Mouse (Mus musculus) T-cell, adult 2 months (primary cell): ENCODE results near the gene Mcoln1.

ENCODE experiments used
- DNase-seq: peaks from one replicate; pipeline ENCODE4 v3.0.0; 2022; ENCODE audit warnings: low spot score

Mcoln1 gene

DNA sequence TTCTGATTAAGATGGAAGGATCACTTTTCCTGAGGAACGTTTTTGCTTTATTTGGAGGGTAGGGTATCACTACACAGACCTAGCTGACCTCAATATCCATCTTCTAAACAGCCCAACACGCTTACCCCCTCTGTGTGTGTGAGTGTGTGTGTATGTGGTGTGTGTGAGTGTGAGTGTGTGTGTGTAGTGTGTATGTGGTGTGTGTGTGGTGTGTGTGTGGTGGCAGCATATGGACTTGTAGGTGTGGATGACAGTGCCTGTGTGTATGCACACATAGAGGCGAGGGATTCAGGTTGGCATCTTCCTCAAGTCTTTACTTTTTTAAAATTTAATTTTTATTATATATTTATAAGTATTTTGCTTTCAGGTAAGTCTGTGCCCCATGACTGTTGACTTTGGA, 1.7 kb upstream of the Mcoln1 start:
- no peak for DNase-seq

DNA sequence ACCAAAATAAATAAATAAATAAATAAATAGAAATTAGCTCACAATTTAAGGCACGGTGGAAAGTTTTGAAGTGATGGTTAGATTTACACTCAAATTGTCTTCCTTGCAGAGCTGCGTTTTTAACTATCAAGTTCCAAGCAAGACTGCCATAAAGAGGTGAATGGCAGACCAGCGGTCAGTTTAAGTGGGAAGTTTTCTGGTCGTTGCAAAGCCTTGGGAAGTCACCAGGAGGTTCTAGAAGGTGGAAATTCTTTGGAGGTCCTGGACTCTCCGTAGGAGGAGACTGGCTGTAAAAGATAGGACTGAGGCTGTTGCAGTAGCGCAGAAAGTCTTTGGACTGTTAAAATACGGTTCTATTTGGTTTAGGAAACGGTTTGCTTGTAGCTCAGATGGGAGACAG, 506 bp upstream of the Mcoln1 start:
- no peak for DNase-seq

DNA sequence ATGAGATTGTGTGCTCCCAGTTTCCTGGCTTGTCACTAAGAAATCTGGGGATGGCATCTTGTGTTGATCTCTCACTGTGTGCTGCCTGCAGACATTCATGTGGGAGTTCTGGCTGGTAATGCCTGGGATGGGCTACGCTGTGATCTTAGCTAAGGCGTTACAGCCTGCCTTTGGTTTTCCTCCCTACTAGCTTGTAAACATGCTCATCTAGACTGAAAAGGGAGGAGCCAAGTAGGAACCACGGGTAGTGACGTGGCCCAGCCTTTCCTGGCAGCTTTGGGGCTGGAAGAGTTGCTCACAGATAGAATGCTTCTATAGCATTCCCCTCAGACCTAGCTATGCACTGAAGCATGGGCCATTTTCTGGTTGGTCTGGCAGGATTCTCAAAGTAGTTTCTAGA, 2.0 kb downstream of the Mcoln1 start:
- DNase-seq, result no peak

DNA sequence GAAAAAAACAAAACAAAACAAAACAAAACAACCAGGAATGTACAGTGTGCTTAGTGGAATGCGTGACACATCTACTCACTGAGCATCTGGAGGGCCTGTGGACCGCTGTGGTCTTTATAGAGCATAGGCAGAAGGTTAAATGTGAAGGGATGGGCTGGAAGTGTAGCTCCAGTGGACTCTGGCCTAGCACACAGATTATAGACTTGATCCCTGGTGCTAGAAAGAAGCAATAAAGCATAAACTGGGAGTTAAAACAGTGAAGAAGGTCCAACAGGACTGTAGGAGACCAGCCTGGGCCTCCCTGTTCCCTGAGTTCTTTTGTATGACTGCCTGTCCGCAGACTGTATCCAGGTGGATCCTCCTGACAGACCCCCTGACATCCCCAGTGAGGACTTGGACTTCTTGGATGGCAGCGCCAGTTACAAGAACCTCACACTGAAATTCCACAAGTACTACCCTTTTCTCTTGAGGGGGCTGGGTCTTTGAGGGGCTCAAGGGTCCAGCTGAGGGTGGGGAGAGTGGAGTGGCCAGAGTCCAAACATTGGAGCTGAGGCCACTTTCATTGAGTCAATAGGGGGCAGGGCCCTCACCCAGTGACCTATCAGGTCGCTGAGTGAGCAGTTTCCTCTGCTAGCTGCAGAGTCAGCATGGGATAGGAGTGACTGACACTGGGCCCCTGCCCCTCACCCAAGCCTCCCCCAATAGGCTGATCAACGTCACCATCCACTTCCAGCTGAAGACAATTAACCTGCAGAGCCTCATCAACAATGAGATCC, 7.9 kb downstream of the Mcoln1 start:
- no peak for DNase-seq

DNA sequence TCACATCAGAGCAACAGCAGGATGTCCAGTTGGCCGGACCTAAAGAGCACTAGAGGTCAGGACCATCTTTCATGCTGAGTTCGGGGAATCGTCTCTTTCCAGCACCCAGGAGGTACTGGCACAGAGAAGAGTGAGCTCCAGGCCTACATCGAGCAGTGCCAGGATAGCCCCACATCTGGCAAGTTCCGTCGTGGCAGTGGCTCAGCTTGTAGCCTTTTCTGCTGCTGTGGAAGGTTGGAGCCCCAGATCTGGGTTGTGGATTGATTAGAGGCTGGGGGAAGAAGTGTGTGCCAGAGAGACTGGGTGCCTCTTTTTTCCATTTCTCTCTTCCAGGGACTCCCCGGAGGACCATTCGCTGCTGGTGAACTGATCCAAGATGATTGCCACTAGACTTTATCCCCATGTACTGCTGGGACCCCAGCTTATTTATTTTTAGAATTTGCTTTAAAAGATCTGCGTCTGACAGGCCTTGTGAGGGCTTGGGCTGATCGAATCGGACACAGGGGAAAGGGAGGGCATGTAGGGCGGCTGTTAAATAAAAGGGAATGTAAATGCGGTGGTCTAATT, 14.5 kb downstream of the Mcoln1 start:
- DNase-seq, result no peak

DNA sequence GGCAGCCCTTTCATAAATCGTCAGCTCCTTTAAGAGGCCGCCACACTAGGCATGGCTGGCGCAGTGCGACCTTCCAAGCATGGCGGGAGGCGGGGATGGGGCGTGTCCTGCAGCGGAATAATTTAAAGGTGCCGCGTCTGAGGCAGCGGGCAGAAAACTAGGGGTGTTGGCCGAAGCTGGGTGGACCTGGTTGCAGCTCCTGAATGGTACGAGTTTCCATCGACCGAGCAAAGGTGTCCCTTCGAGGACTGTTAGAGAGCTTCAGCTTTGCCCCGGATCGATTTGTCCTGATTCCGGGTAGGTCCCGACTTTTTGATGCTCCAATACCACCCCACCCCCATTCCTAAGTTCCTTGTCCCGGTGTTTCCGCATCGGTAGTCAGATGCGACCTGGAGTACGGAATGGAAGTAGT, 15.0 kb downstream of the Mcoln1 start, which contains the start of gene Pnpla6:
Gene Pnpla6 (plus strand): TSS at position 125 of the 412 bp plus-strand sequence.
- peak; percentile 79 for DNase-seq

DNA sequence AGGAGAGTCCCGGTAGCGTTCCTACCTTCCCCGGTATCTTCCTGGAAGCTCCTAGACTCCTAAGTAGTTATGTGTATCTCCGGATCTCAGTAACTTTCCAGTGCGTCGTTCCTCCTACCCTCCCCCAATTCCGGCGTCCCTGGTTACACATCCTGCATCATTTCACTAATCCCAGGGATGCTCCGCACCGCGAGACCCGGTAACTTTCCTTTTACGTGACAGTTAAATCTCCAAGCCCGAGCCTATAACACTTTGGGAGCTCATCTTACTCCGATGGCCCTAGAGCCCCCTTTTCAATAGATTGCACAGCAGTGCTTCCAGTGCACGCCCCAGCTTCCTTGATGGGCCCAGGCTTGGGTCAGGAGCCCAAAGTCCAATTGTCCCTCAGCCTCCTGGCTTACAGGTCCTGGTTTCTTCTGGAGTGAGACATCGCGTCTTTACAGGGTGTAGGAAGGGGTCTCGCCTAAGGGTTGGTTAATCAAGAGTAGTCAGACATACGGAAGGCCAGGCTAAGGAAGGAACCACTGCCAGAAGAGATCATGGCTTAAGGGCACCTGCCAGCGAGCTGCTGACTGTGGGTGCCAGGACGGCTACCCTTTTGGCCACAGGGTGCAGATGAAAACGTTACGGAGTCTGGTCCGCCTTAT, 15.6 kb downstream of the Mcoln1 start:
- no peak for DNase-seq

DNA sequence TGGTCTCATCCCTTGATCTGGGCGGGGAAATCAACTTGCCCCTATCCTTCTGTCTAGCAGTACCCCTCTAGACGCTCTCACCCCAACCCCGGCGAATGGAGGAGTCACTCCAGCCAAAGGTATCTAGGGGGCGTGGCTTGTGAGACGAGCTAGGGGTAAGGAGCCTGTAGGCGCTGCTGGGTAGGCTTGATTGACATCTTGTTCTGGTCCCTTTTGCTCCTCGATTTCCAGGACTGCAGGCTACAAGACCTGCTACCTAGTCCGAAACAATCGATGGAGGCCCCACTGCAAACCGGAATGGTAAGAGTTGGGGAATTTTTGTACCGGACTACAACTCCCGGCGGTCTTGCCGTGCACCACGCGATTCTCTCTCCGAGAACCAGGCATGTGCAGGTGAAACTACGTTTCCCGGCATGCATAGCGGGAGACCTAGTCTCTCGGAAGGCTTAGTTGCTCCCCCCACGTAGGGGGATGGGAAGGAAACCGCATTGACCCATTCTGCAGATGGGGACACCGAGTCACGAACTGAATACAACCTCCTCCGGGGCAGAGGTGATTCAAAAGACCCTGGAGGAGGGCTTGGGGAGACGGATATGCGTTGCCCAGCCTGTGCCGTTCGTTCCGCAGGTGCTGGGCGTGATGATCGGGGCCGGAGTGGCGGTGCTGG, 16.3 kb downstream of the Mcoln1 start:
- peak; percentile 87 for DNase-seq

DNA sequence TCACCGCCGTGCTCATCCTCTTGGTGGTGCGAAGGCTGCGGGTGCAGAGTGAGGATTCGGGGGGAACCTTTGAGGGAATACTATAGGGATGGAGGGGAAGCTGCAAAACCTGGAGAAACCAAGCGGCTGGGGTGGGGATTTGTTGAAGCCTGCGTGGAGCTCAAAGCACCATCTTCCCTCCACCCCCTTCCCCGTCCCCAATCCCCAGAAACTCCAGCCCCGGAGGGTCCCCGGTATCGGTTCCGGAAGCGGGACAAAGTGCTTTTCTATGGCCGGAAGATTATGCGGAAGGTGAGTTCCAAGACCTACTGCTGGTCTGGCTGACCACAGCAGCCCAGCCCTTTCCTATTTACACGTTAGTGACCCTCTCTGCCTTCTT, 16.8 kb downstream of the Mcoln1 start:
- no peak for DNase-seq

DNA sequence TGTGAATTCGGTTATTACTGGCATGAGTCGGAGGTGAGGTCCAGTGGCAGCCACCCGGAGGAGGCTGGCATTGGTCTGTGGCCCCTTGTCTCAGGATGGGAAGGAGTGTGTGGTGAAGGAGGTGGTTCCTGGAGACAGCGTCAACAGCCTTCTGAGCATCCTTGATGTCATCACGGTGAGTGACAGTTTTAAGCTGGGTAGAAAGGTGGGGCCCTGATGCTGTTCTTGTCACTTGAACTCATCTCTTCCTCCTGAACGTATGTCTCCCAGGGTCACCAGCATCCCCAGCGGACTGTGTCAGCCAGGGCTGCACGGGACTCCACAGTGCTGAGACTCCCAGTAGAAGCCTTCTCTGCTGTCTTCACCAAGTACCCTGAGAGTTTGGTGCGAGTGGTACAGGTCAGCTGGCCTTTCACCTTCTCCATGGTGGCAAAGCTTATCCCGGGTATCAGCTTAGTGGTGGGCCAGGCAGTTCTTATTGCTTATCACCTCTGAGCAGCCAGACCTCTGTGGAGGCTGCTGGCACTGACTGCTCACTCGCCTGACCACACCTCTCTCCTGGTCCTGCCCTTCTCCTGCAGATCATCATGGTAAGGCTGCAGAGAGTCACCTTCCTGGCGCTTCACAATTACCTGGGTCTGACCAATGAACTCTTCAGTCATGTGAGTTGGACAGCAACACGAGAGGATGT, 21.9 kb downstream of the Mcoln1 start:
- DNase-seq, result no peak

DNA sequence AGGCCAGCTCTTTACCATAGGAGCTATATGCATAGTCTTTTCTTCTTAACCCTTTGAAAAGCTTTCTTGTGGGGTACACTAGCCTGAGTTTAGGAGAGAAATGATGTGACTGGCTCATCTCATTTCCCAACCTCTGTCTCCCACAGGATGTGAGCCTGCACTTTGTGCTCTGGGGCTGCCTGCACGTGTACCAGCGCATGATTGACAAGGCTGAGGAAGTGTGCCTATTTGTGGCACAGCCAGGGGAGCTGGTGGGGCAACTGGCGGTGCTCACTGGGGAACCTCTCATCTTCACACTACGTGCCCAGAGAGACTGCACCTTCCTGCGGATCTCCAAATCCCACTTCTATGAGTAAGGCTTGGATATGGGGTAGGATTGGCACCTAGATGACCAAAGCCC, 30.6 kb downstream of the Mcoln1 start:
- DNase-seq, result no peak

DNA sequence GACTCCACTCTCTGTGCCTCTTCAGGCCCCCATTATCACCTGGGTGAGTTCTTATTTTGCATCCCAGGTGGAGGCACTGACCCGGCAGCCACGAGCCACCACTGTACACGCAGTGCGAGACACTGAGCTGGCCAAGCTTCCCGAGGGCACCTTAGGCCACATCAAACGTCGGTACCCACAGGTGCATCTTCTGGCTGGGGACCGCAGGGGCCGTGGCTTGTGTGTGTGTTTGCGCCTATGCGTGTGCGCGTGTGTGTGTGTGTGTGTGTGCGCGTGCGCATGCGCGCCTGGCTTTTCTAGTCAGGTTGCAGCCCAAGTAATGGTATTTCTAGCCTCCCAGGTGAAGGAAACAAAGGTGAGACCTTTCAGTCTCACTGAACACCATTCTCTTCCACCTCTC, 31.7 kb downstream of the Mcoln1 start:
- DNase-seq, result no peak

DNA sequence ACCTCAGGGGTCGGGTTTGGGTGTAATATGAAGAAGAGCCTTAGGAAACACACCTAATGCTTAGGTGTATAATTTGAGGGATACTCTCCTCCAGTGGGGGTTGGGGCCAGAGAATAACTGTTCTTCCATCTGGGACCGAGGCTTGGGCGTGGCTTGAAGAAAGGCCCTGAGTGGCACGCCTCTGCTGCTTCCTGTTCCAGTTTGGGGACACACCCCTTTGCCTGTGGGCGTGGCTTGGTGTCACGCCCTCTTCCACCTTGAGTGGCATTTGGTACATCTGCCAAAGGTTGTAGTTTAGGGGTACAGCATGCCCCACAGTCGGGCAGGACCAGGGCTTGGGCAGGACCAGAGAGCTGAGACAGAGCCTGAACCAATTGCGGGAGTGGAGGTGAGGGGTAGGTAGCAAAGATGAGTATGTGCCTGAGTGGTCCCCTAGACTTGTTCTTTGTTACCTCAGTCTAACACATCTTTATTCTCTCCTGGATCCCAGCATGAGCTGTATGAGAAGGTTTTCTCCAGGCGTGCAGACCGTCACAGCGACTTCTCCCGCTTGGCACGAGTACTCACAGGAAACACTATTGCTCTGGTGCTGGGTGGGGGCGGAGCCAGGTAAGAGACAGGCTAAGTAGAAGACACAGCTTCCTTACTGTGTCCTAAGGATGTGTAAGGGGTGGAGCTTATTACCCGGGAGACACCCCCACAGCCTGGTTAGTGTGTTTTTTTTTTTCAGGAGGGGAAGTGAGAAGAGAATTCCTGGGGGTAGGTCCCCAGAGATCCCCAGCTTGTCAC, 36.0 kb downstream of the Mcoln1 start:
- no peak for DNase-seq

DNA sequence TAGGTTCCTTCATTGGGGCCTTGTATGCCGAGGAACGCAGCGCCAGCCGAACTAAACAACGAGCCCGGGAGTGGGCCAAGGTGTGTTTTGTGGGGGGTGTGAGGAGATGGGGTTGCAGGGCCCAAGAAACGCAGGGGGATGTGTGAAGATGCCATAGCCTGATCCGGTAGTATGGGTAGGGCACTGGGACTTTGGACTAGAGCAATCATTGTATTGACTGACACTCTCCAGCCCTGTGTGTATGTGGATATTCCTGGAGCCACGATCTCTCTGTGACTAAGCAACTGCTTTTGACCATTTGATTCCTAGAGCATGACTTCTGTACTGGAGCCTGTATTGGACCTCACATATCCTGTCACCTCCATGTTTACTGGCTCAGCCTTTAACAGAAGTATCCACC, 36.7 kb downstream of the Mcoln1 start:
- DNase-seq, result no peak

DNA sequence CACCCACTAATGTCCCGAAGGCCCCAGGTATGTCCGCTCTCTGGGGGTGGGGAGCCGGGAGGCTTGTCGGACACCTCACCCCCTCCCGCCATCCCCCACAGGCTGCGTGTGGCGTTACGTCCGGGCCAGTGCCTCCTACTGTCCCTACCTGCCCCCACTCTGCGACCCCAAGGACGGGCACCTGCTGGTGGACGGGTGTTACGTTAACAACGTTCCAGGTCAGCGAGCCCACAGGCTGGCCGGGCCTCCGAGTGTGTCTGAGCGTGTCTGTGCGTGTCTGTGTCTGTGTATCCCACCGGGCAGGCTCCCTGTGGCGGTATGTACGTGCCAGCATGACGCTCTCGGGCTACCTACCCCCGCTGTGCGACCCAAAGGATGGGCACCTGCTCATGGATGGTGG, 37.4 kb downstream of the Mcoln1 start:
- DNase-seq, result no peak

DNA sequence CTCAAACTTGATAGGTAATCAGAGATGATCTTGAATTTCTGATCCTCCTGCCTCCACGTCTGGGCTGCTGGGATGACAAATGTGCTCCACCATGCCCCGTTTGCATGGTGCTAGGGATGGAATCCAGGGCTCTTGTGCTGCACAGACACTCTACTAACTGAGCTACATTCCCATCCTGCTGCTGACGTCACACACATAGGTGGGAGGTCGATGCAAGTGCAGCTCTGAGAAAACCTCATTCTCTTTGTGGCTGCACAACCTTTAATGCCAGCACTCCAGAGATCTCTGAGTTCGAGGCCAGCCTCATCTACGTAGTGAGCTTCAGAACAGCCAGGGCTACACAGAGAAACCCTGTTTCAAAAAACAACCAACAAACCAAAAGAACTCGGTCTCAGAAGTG, 38.9 kb downstream of the Mcoln1 start:
- DNase-seq, result no peak

DNA sequence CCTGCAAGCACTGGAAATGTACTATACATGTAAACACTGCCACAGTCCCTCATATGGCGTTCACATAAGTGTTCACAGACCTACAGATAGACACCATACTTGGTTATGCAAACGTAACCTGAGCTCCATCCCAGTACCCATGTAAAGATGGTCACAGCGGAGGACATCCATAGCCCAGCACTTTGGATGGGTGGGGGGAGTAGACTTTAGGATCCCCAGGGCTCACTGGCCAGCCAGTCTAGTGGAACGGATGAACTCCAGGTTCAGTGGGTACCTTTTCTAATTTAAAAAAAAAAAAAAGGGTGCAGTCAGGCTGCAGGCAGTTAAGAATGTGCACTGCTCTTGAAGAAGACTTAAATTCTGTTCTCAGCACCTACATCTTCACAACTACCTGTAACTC, 39.8 kb downstream of the Mcoln1 start:
- DNase-seq, result no peak

DNA sequence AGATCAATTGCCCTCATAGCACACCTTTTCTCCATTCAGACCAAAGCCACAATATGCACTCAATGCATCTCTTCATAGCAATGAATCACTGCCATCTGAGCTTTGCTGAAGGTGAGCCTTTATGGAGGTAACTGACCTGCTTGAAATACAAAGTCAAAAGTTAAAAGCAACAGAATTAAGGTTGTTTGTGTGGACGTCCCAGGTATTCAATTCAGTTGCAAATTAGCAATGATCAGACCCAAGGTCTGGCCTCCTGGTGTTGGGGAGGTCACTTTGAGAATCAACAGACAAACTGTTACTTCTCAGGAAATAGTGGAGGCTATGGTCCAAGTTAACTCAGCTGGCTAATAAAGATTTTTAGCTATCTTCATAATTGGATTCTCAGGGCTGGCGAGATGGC, 46.3 kb downstream of the Mcoln1 start:
- no peak for DNase-seq

DNA sequence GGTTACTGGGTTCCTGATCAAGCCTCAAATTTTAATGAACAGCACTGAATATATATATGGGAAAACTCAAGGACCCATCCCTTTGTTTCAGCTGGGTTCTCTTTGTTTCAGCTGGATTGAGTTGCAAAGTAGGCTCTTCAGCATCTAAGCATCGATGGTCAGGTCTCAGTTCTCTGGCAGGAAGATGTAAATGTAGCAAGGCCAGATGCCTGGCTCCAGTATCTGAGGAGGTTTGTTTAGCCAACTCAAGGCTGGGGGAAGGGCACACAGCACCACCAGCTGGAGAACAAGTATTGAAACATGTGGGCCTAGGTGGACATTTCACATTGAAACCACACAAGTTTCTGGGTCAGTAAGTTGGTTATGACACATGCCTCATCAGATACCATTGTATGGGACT, 52.0 kb downstream of the Mcoln1 start:
- no peak for DNase-seq

DNA sequence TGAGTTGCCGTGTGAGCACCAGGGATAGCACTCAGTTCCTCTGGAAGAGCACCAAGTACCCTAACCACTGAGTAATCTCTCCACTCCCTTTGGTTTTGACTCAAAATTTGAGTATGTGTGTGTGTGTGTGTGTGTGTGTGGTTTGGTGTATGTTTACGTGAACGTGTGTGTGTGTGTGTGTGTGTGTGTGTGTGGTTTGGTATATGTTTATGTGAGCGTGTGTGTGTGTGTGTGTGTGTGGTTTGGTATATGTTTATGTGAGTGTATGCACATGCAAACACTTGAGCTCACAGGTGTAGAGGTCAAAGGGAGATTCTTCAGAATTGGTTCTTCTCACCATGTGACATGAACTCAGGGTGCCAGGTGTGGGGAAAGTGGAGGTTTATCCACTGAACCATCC, 55.9 kb downstream of the Mcoln1 start:
- no peak for DNase-seq
